Mouse (Mus musculus) inflammation-experienced regulatory T-cells, adult 16 weeks (primary cell): ENCODE measurements around the gene Sfmbt1. TPM values are rescaled to one million over a fixed set of nuclear protein-coding genes. Genes with fewer than 3 reads are reported as not detected.

Experiments used
- polyA plus RNA-seq: library from polyadenylated mRNA; unstranded; fragments of 100-300 nt; shearing (Covaris generic); gene quantifications from one replicate; pipeline ENCODE4 v1.2.1, GENCODE M21; 2017

Sfmbt1 gene
- 15.9 TPM for polyA plus RNA-seq

DNA sequence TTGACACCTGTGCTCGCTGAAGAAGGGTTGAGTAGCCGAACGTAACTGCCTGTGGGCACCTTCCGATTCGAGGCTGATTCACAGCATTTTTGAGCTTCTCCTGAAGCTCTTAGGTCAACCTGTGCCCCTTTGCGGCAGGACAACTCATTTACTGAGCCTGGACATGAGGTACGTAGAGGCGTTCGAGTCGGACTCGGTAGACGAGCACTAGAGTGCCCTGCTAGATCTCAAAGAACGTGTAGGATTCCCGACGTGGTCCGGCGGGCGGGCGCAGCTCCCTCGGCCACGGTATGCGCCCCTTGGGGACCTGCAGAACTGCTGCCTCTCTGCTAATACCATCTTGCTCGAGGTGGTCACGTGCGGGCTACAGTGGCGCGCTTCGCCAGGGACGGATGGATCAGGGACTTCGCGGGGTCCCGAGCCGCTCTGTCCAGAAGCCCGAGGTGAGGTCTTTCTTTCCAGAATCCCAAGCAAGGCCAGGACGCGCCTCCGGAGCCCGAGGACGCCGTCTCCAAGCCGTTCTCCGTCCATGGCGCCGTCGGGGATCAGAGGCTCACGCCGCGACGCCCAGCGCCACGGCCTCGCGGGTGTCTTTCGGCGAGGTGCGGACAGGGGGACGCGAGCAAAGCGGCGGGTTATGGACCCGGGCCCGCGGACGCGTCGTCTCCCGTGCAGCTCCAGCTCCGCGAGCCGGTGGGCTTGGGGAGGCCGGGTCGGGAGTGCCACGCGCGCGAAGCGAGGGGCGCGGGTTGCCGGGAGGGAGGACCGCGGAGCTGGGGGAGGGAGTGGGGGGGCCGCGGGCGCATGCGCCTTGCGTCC is at the start of gene Sfmbt1:
Gene Sfmbt1, plus strand, starts transcription at position 51 of the 819 bp plus-strand sequence.

GRCm38 (mm10) chr14:30825476-30826131 is 111.0 kb downstream of the Sfmbt1 start, which contains the start of gene Tmem110:
Gene Tmem110 (plus strand): TSS chr14:30825590.

Other genes with a start within 250 kb of the Sfmbt1 start
- gene Dcp1a, start 235.3 kb upstream of the Sfmbt1 start, polyA plus RNA-seq = 85.3 TPM
- gene Cacna1d, start 223.4 kb upstream of the Sfmbt1 start, polyA plus RNA-seq = 4.0 TPM
- gene Tkt, start 166.5 kb upstream of the Sfmbt1 start, polyA plus RNA-seq = 243 TPM
- 92.2 TPM for gene Prkcd, start 88.6 kb upstream of the Sfmbt1 start, polyA plus RNA-seq
- 15.9 TPM for gene Rft1, start 60.5 kb upstream of the Sfmbt1 start, polyA plus RNA-seq
- gene Tmem110, start 110.7 kb downstream of the Sfmbt1 start, polyA plus RNA-seq = 5.2 TPM
- 0.39 TPM for gene Mustn1, start 164.4 kb downstream of the Sfmbt1 start, polyA plus RNA-seq
- gene Itih4, start 171.6 kb downstream of the Sfmbt1 start, polyA plus RNA-seq = not detected
- not detected for gene Itih3, start 208.9 kb downstream of the Sfmbt1 start, polyA plus RNA-seq
- not detected for gene Itih1, start 228.4 kb downstream of the Sfmbt1 start, polyA plus RNA-seq
- gene Nek4, start 236.5 kb downstream of the Sfmbt1 start, polyA plus RNA-seq = 11.8 TPM